Mouse (Mus musculus): Measurements from ENCODE around the gene Arhgap31. TPM values are rescaled to one million over a fixed set of nuclear protein-coding genes. Genes with fewer than 3 reads are reported as not detected.
A peak's percentile ranks its signal among the peaks of the same experiment; 100 is the strongest.

Arhgap31 gene
- polyA plus RNA-seq, 1 experiment from 2014 or later: 14.3 TPM

DNA sequence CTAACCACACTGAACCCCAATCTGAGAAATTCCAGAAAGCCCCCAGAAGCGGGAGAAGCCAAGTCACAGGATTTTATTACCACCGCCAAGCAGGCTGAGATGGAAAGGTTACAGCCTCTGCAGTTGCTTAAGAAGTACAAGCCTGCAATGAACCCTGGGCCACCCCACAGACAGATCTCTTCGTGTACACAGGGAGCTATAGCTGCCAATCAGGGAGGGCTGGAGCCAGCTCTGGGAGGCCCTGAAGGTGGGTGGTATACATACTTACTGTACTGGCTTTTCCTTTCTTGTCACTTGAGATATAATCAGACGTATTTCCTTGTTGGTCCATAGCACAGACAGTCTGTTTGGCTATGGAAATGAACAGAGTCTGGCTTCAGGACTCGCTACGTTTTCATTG lies 37.7 kb upstream of the Arhgap31 start:
- no peak overlapping the region for H3K4me2 ChIP-seq (replicated peaks)
- H3K4me1 ChIP-seq: peaks cover 20% of the 10 kb centered on the region
- no peak for ATAC-seq (ENCODE audit: insufficient number of reproducible peaks, insufficient read depth, low FRiP score, low TSS enrichment)
- H3K9ac ChIP-seq: no peak overlapping the region
- H3K27ac ChIP-seq: no peak overlapping the region
- H3K27me3 ChIP-seq: no peaks in the 10 kb centered on the region
- no peaks in the 10 kb centered on the region for H3K9me3 ChIP-seq
- no peaks in the 10 kb centered on the region for H3K36me3 ChIP-seq
- no peak overlapping the region for H3K4me3 ChIP-seq
- 56% methylated on average over 6 of the region's 6 CpGs for WGBS

DNA sequence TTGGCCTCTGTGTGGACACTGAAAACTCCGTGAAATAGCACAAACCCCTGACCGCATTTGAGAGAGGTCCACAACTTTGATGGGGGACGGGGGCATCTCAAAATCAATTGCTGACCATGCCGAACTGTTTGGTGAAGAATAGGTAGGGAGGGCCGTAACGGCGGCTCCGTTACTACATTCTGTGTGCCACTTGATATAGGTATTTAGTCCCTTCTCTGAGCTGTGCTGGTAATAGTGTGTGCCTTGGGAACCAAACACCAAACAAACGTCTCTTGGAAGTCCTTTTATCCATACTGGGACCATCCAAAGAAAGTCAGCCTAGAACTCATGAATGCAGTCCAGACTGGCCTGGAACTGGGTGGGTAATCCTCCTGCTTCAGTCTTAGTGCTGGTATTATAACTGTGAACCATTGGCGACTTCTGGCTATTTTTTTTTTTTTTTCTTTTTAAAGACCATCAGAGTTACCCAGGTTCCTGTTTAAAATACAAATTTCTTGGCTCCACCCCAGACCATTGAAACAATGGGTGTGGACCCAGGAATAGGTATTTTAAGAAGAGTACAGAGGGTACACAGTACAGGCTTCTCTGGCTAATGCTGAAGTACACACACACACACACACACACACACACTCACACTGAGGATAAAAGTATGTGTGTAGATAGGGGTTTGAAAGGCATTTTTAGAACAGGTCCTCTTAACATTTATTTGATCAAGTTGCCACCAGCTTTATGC lies 31.0 kb upstream of the Arhgap31 start:
- Histone ChIP-seq H3K36me3 (no peaks in the 10 kb centered on the region), H3K4me2 (replicated peaks) (no peak overlapping the region), H3K9ac (no peak overlapping the region), H3K27ac (no peak overlapping the region), H3K9me3 (no peaks in the 10 kb centered on the region), H3K27me3 (no peaks in the 10 kb centered on the region), H3K4me3 (no peak overlapping the region), H3K4me1 (0 out of 2 replicates have a peak, but pooled peaks cover 8% of the 10 kb centered on the region)
- ATAC-seq (ENCODE audit: insufficient number of reproducible peaks, insufficient read depth, low FRiP score, low TSS enrichment): no peak
- 82% methylated on average over 10 of the region's 10 CpGs for WGBS

DNA sequence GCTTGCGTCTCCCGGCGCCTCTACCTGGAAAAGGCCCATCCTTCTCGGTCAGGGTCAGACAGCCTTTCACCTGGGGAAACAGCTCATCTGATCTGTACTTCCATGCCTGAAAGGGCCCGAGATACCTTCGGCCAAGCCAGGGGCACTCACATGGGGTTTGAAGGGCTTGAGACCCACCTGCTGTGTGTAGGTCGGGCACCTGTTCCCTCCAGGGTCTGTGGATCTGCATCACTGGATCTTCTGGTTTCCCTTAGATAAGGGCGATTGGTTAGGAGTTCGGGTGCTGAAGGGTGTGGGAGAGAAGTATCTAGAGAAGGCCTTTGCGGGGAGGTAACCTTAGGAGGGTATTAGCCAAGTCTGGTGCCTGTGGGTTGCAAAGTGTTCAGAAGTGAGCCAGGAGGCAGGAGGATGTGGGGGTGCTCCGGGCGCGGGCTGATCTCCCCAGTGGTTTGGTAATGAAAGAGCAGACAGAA lies 29.6 kb upstream of the Arhgap31 start:
- peak overlapping the region; percentile 67 for H3K4me2 ChIP-seq (replicated peaks)
- H3K36me3 ChIP-seq: no peaks in the 10 kb centered on the region
- H3K27me3 ChIP-seq: no peaks in the 10 kb centered on the region
- H3K4me3 ChIP-seq: peak overlapping the region; percentile 62
- under 1% methylated on average over 13 of the region's 13 CpGs for WGBS
- H3K27ac ChIP-seq: peak overlapping the region; percentile 82
- H3K4me1 ChIP-seq: 0 out of 2 replicates have a peak, but pooled peaks cover 8% of the 10 kb centered on the region
- peak overlapping the region; percentile 74 for H3K9ac ChIP-seq
- peak; percentile 59 for ATAC-seq (ENCODE audit: insufficient number of reproducible peaks, insufficient read depth, low FRiP score, low TSS enrichment)
- H3K9me3 ChIP-seq: no peaks in the 10 kb centered on the region

DNA sequence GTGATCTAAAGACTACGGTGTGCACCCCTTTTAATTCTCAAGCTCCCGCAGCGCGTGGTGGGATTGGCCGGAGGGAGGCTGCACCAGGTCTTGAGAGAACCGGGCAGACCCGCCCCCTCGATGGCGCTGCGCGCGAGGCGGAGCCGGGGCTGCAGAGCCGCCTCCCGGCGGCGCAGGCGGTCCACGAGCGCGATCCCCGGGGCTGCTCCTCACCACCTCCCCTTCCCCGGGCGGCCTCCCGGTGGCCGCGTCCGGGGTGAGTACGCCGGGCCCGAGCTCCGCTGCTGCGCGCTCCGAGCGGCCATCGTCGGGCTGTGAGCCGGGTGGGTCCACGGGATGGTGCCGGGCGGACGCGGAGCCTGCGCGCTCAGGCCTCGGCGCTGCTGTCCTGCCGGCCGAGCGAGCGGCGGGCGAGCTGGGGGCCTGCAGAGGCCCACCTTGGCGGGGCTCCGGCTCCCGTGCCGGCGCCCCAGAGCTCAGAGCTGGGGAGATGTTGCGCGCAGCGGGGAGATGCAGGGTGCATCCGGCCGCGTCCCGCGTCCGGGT lies 29.1 kb upstream of the Arhgap31 start, which contains the start of gene B4galt4:
Gene B4galt4 (plus strand): TSS at position 152 of the 546 bp plus-strand sequence.
- ATAC-seq (ENCODE audit: insufficient number of reproducible peaks, insufficient read depth, low FRiP score, low TSS enrichment): peak; percentile 89
- H3K4me2 ChIP-seq (replicated peaks): peak within 1 kb of the TSS; percentile 67
- no peaks in the 10 kb centered on the region for H3K36me3 ChIP-seq
- WGBS: under 1% methylated on average over 67 of the region's 69 CpGs
- H3K4me1 ChIP-seq: 0 out of 2 replicates have a peak, but pooled peaks cover 8% of the 10 kb centered on the region
- H3K27ac ChIP-seq: peak within 1 kb of the TSS; percentile 82
- H3K9ac ChIP-seq: peak within 1 kb of the TSS; percentile 74
- H3K27me3 ChIP-seq: no peaks in the 10 kb centered on the region
- peak within 1 kb of the TSS; percentile 62 for H3K4me3 ChIP-seq
- H3K9me3 ChIP-seq: no peaks in the 10 kb centered on the region

DNA sequence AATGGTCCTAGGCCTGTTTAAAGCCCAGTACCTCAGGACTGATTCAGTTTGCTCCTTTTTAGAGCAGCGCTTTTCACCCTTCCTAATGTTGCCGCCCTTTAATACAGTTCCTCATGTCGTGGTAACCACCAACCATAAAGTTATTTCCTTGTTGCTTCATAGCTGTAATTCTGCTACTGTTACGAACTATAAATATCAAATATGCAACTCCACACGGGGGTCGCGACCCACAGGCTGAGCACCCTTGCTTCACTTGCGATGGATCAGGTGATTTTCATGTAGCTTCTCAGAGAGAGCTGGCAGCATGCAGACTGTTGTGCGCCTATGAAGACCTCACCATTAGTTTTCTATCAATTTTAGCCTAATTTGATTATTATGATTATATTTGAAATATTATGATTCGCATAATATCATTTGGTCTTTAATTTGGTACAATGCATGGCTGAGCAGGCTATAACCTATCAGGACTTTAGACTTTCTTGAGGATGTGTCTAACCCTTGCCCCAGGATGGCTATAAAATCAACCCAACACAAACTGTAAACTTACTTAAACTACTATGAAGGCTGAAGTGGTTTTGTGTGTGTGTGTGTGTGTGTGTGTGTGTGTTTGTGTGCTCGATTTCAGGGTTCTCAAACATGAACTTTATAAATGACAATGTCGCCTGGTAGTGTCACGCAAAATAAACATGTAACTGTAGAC lies 28.3 kb upstream of the Arhgap31 start:
- ATAC-seq (ENCODE audit: insufficient number of reproducible peaks, insufficient read depth, low FRiP score, low TSS enrichment): no peak
- H3K36me3 ChIP-seq: no peaks in the 10 kb centered on the region
- 77% methylated on average over 13 of the region's 13 CpGs for WGBS
- peak overlapping the region; percentile 62 for H3K4me3 ChIP-seq
- no peaks in the 10 kb centered on the region for H3K27me3 ChIP-seq
- no peaks in the 10 kb centered on the region for H3K9me3 ChIP-seq
- no peak overlapping the region for H3K9ac ChIP-seq
- H3K4me2 ChIP-seq (replicated peaks): peak overlapping the region; percentile 67
- H3K27ac ChIP-seq: no peak overlapping the region; the same call in 1 of the 2 replicates
- H3K4me1 ChIP-seq: 0 out of 2 replicates have a peak, but pooled peaks cover 8% of the 10 kb centered on the region

DNA sequence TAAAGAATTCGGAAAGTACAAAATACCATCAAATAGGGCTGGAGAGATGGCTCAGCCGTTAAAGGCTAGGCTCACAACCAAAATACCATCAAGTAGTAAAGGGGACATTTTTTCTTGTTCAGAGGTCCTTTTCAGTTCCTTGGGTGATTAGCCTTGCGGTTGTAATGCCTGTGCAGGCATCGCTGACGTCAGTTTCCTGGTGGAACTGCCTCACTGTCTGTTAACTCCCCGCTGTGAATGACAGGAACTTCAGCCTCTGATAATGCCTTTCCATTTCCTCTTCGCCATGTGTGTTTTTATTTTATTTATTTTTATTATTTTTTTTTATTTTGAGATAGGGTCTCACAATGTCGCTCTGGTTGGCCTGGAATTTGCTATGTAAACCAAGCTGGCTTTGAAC lies 17.8 kb upstream of the Arhgap31 start:
- Histone ChIP-seq H3K9ac (no peak overlapping the region), H3K27ac (no peak overlapping the region), H3K9me3 (no peaks in the 10 kb centered on the region), H3K27me3 (no peaks in the 10 kb centered on the region), H3K36me3 (no peaks in the 10 kb centered on the region), H3K4me2 (replicated peaks) (no peak overlapping the region), H3K4me3 (no peak overlapping the region), H3K4me1 (0 out of 2 replicates have a peak, but pooled peaks cover 2% of the 10 kb centered on the region)
- no peak for ATAC-seq (ENCODE audit: insufficient number of reproducible peaks, insufficient read depth, low FRiP score, low TSS enrichment)
- WGBS: 48% methylated on average over 8 of the region's 8 CpGs

DNA sequence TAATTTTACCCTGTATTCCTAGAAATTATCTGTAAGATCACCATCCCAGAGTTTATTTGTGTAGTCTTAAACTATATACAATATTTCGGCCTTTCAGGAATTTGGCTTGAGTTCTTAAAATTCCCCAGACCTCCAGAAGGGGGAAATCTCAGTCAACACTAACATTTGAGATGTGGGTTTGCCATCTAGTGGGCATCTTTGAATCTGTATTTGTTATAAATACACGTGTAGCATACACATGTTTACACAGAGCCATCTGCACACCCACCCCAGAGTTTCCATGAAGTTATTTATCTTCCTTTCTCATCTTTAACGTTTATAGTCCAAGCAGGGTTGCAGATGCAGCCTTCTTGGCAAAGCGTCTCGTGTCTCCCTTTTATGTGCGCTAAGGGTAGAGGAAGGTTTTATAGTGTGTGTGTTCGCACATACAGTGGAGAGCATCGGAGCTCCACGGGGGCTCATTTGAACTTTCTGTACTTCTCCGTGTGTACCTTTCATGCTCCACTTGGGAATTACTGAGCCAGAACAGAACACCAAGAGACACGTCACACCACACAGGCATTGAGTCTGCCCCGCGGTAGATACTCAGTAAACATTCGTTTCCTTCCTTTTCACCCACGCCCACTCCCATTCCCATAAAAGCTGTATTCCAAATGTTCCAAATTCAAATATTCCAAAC lies 16.7 kb upstream of the Arhgap31 start:
- Histone ChIP-seq H3K4me2 (replicated peaks) (no peak overlapping the region), H3K4me1 (0 out of 2 replicates have a peak, but pooled peaks cover 2% of the 10 kb centered on the region), H3K4me3 (no peak overlapping the region), H3K36me3 (no peaks in the 10 kb centered on the region), H3K9ac (no peak overlapping the region), H3K27me3 (no peaks in the 10 kb centered on the region), H3K27ac (no peak overlapping the region), H3K9me3 (no peaks in the 10 kb centered on the region)
- WGBS: 59% methylated on average over 15 of the region's 15 CpGs
- ATAC-seq (ENCODE audit: insufficient number of reproducible peaks, insufficient read depth, low FRiP score, low TSS enrichment): no peak

DNA sequence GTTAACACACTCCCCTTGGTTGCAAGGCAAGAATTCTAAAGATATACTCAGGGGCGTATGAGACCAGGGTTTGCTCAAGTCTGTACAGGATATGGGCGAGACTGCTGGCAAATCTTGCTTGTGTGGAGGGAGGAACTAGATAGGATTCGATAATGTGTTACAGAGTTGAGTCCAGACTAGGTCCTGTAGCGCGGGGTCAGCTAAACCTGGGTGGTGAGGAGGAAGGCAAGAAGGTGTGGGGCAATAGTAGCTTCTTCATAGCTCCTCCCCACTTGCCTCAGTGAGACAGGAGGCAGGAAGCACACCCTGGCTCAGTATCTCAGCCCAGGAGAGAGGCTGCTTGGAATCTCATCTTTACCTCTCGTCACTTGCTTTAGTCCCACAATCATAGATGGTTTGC lies 16.1 kb upstream of the Arhgap31 start:
- Histone ChIP-seq H3K4me1 (0 out of 2 replicates have a peak, but pooled peaks cover 2% of the 10 kb centered on the region), H3K27ac (no peak overlapping the region), H3K9ac (no peak overlapping the region), H3K36me3 (no peaks in the 10 kb centered on the region), H3K4me2 (replicated peaks) (no peak overlapping the region), H3K27me3 (no peaks in the 10 kb centered on the region), H3K9me3 (no peaks in the 10 kb centered on the region), H3K4me3 (no peak overlapping the region)
- no peak for ATAC-seq (ENCODE audit: insufficient number of reproducible peaks, insufficient read depth, low FRiP score, low TSS enrichment)
- 79% methylated on average over 6 of the region's 6 CpGs for WGBS

DNA sequence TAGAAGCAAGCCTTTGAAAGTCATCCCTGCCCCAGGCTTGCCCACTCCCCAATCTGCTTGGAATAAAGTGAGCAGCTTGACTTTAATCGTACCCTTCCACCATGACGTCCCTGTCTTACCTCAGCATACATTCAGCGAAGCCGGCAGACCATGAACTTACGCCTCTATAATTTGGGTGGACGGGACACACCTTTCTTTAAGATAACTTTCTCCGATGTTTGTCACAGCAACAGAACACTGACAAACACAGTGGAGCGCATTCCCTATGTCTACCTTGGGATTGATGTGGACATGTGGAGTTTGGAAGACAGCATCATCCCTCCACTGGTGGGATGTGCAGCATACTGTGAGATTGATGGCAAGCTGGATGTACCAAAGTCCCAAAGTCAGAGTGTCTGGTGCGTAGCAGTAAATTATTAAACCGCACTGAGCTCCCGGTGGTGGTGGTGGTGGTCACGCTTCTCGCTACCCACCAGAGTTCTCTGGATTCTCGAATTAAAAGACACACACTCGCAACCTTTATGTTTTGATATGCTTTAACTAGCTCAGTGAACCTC lies 15.6 kb upstream of the Arhgap31 start:
- Histone ChIP-seq H3K4me3 (no peak overlapping the region), H3K4me1 (0 out of 2 replicates have a peak, but pooled peaks cover 2% of the 10 kb centered on the region), H3K27ac (no peak overlapping the region), H3K9me3 (no peaks in the 10 kb centered on the region), H3K4me2 (replicated peaks) (no peak overlapping the region), H3K27me3 (no peaks in the 10 kb centered on the region), H3K36me3 (no peaks in the 10 kb centered on the region), H3K9ac (no peak overlapping the region)
- no peak for ATAC-seq (ENCODE audit: insufficient number of reproducible peaks, insufficient read depth, low FRiP score, low TSS enrichment)
- WGBS: 92% methylated on average over 15 of the region's 15 CpGs

DNA sequence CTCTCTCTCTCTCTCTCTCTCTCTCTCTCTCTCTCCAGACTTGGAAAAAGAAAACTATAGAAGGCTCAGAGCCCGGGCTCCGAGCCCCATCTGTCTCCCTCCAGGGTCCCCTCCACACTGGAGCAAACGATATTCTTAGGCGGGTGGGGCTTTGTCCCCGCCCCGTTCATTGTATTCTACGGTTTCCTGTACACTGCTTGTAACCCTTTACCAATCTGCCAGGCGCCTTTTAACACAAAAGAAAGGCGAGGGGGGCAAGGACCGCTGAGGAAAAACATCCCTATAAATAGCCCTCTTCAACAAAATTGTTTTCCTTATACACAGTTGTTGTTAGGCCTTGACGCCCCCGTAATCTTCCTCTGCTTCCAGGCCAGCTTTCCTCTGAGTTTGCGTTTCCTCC lies 11.9 kb upstream of the Arhgap31 start:
- 0 out of 2 replicates have a peak, but pooled peaks cover 2% of the 10 kb centered on the region for H3K4me1 ChIP-seq
- no peaks in the 10 kb centered on the region for H3K9me3 ChIP-seq
- WGBS: 66% methylated on average over 13 of the region's 13 CpGs
- H3K4me3 ChIP-seq: no peak overlapping the region
- no peaks in the 10 kb centered on the region for H3K36me3 ChIP-seq
- H3K27me3 ChIP-seq: no peaks in the 10 kb centered on the region
- no peak overlapping the region for H3K4me2 ChIP-seq (replicated peaks)
- ATAC-seq (ENCODE audit: insufficient number of reproducible peaks, insufficient read depth, low FRiP score, low TSS enrichment): no peak
- no peak overlapping the region for H3K27ac ChIP-seq
- H3K9ac ChIP-seq: no peak overlapping the region

DNA sequence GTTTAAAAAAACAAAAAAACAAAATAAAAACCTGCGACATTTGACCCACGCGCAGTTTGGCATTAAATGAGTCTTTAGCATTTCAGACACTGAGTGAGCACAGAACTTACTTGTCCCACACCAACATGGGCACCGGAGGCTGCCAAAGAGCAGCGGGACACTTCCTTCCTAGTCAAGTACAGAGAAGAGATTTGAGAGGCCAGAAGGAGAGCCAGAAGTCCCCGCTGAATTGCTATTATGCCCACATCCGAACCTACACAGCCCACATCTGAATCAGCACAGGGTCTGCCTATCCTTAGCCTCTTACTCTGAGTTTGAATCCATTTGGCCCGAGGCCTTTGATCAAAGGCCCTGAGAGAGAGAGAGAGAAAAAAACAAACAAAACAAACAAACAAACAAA lies 11.2 kb upstream of the Arhgap31 start:
- 0 out of 2 replicates have a peak, but pooled peaks cover under 1% of the 10 kb centered on the region for H3K4me1 ChIP-seq
- H3K4me3 ChIP-seq: no peak overlapping the region
- H3K9me3 ChIP-seq: no peaks in the 10 kb centered on the region
- H3K36me3 ChIP-seq: no peaks in the 10 kb centered on the region
- 77% methylated on average over 8 of the region's 8 CpGs for WGBS
- no peak overlapping the region for H3K4me2 ChIP-seq (replicated peaks)
- ATAC-seq (ENCODE audit: insufficient number of reproducible peaks, insufficient read depth, low FRiP score, low TSS enrichment): no peak
- H3K27ac ChIP-seq: no peak overlapping the region
- H3K9ac ChIP-seq: no peak overlapping the region
- H3K27me3 ChIP-seq: no peaks in the 10 kb centered on the region
